Mouse (Mus musculus): ENCODE measurements around the gene Cfap36.
A peak's percentile ranks its signal among the peaks of the same experiment; 100 is the strongest.

Cfap36 gene

GRCm38 (mm10) chr11:29246883-29247650 is at the start of gene Cfap36:
Gene Cfap36, minus strand, starts transcription at chr11:29247409.
- ATAC-seq (ENCODE audit: low TSS enrichment): peak; percentile 99

- no peak for ATAC-seq (ENCODE audit: low TSS enrichment)
These were observed 40.1 kb upstream of the Cfap36 start for GRCm38 (mm10) chr11:29287305-29287704.

GRCm38 (mm10) chr11:29286040-29286439 is 38.8 kb upstream of the Cfap36 start:
- no peak for ATAC-seq (ENCODE audit: low TSS enrichment)

GRCm38 (mm10) chr11:29274758-29275157 is 27.5 kb upstream of the Cfap36 start:
- no peak for ATAC-seq (ENCODE audit: low TSS enrichment)

- ATAC-seq (ENCODE audit: low TSS enrichment): peak; percentile 87
These were observed 20.6 kb upstream of the Cfap36 start for GRCm38 (mm10) chr11:29267824-29268223.

GRCm38 (mm10) chr11:29254643-29255042 is 7.4 kb upstream of the Cfap36 start:
- ATAC-seq (ENCODE audit: low TSS enrichment): no peak

GRCm38 (mm10) chr11:29248386-29248785 is 1.2 kb upstream of the Cfap36 start:
- ATAC-seq (ENCODE audit: low TSS enrichment): no peak

GRCm38 (mm10) chr11:29247725-29248124 is 516 bp upstream of the Cfap36 start:
- ATAC-seq (ENCODE audit: low TSS enrichment): 0 out of 2 replicates have a peak, but pooled peaks have one; percentile 0

- no peak for ATAC-seq (ENCODE audit: low TSS enrichment)
These were observed 1.2 kb downstream of the Cfap36 start for GRCm38 (mm10) chr11:29245988-29246387.

- no peak for ATAC-seq (ENCODE audit: low TSS enrichment)
These were observed 5.2 kb downstream of the Cfap36 start for GRCm38 (mm10) chr11:29241961-29242360.

GRCm38 (mm10) chr11:29239353-29239752 is 7.9 kb downstream of the Cfap36 start:
- no peak for ATAC-seq (ENCODE audit: low TSS enrichment)

- ATAC-seq (ENCODE audit: low TSS enrichment): no peak
These were observed 8.7 kb downstream of the Cfap36 start for GRCm38 (mm10) chr11:29238551-29238950.

GRCm38 (mm10) chr11:29238047-29238446 is 9.2 kb downstream of the Cfap36 start:
- ATAC-seq (ENCODE audit: low TSS enrichment): no peak

- no peak for ATAC-seq (ENCODE audit: low TSS enrichment)
These were observed 9.8 kb downstream of the Cfap36 start for GRCm38 (mm10) chr11:29237364-29237763.

- no peak for ATAC-seq (ENCODE audit: low TSS enrichment)
These were observed 13.6 kb downstream of the Cfap36 start for GRCm38 (mm10) chr11:29233569-29233968.

GRCm38 (mm10) chr11:29228957-29229356 is 18.3 kb downstream of the Cfap36 start:
- ATAC-seq (ENCODE audit: low TSS enrichment): no peak

GRCm38 (mm10) chr11:29224754-29225153 is 22.5 kb downstream of the Cfap36 start:
- no peak for ATAC-seq (ENCODE audit: low TSS enrichment)

- ATAC-seq (ENCODE audit: low TSS enrichment): no peak
These were observed 24.9 kb downstream of the Cfap36 start for GRCm38 (mm10) chr11:29222310-29222709.

GRCm38 (mm10) chr11:29219055-29219454 is 28.2 kb downstream of the Cfap36 start:
- no peak for ATAC-seq (ENCODE audit: low TSS enrichment)

- no peak for ATAC-seq (ENCODE audit: low TSS enrichment)
These were observed 31.0 kb downstream of the Cfap36 start for GRCm38 (mm10) chr11:29216196-29216595.

- peak; percentile 52; the same call in 1 of the 2 replicates for ATAC-seq (ENCODE audit: low TSS enrichment)
These were observed 37.4 kb downstream of the Cfap36 start for GRCm38 (mm10) chr11:29209774-29210173.

GRCm38 (mm10) chr11:29203653-29204052 is 43.6 kb downstream of the Cfap36 start:
- no peak for ATAC-seq (ENCODE audit: low TSS enrichment)

- no peak for ATAC-seq (ENCODE audit: low TSS enrichment)
These were observed 58.2 kb downstream of the Cfap36 start for GRCm38 (mm10) chr11:29188981-29189380.

- no peak for ATAC-seq (ENCODE audit: low TSS enrichment)
These were observed 65.5 kb downstream of the Cfap36 start for GRCm38 (mm10) chr11:29181751-29182150.

Measured in frontal cortex, adult (tissue).